Mouse (Mus musculus) neural tube, embryonic 10.5 days (tissue): ENCODE measurements around the gene Hba-x.

ENCODE experiments used
- DNase-seq: peaks from one replicate; pipeline ENCODE4 v3.0.0-alpha.2; 2017; ENCODE audit warnings: low spot score; ENCODE audit errors: extremely low spot score

Gene Hba-x

DNA sequence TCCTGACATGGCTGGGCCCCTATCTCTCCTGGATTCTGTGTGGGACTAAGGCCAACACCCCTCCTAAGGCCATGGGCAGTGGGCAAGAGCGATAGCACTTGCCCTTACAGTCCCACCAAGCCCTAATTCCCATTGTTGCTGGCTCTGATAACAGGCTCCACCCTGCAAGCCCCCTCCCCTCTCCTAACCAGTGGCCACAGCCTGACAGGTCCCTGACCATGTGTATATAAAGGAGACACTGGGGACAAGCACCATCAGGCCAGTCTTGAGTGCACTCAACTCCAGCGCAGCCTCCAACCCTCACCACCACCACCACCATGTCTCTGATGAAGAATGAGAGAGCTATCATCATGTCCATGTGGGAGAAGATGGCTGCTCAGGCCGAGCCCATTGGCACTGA is at the start of gene Hba-x:
Gene Hba-x, plus strand, starts transcription at position 54 of the 400 bp plus-strand sequence.
- no peak for DNase-seq

DNA sequence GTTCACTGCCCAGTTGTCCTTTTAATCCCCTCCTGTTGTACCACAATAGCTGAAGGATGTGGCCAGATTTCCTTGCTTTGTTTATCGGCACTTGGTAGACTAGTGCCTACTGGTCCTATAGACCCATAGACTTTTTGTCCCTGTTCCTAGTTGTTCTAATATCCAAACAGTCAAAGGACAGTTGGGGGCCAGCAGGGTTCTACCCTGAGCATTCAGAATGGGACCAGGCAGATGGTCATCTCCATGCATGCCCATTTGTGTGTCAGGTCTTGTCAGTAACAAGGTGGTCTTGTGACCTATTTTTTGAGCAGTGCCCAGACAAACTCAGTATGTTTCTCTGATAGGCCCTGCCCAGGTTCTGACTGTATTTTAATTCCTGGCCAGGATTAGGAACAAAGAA is 49.2 kb upstream of the Hba-x start:
- DNase-seq: no peak

DNA sequence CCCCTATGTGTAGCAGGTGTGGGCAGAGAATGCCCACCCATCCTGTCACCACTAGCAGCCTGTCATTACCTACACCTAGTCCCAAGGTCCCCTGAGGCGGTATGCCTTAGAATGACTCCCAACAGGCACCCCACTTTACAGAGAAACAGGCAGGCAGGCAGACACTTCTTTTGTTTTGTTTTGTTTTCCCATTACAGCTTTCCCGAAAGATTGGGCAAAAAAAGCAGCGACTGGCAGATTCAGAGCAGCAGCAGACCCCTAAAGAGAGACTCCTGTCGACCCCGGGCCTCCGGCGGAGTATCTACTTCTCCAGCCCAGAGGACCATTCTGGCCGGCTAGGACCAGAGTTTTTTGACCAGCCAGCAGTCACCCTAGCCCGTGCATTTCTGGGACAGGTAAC is 48.6 kb upstream of the Hba-x start:
- no peak for DNase-seq

DNA sequence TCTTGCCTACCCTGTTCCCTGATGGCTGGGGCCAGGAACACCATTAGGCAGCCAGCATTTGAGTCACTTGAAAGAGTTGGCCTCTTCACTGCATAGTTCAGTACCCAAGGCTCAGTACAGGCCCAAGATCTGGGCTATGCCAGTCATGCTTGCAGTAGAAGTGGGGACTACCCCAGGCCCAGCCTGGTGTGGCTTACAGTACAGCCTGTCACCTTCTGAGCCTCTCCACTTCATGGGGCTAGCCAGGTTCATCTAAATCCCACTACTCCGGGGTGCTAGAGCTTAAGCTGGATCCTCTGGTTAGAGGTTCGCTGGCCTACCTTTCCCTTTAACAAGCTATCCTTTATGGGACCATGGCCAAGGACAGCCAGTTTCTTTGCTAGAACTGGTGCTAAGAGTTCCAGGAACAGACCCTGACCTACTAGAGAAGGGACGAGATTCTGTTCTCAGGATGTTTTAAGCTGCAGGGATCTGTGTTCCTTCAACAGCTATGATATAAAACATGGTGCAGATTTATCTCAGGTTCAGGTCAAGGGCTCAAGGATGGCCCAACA is 47.8 kb upstream of the Hba-x start:
- no peak for DNase-seq

DNA sequence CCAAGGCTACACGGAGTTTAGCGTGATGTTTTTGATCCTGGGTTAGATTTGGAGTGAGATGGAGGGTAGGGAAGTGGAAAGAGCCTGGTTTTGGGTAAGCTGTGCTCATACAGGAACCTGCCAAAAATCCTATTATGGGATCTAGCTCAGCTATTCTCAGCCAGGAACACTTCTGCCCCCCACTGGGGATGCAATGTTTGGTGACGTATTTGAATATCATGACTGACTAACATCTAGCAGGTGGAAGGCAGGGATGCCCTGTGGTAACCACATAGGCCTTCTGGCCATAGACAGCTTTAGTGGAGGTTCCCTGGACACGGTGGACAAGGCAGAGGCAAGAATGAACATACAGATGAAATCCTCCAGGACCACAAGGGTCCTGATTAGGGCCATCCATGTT is 46.0 kb upstream of the Hba-x start:
- no peak for DNase-seq

DNA sequence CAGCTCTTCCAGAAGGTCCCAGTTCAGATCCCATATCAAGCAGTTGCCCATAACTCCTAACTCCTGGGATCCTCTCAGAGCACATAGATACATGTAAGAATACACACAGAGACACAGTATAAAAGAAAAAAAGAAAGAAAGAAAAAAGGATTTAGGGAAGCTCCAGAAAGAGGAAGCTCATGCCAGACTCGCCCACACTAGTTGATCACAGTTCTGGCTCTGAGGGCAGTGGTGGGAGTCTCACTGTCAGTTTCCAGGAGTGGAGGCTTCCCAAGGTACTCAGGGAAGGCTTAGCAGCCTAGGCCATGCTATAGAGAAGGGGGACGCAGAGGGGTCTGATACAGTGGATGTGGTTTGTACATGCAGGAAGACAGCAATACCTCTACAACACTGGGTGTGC is 45.1 kb upstream of the Hba-x start:
- DNase-seq: no peak

DNA sequence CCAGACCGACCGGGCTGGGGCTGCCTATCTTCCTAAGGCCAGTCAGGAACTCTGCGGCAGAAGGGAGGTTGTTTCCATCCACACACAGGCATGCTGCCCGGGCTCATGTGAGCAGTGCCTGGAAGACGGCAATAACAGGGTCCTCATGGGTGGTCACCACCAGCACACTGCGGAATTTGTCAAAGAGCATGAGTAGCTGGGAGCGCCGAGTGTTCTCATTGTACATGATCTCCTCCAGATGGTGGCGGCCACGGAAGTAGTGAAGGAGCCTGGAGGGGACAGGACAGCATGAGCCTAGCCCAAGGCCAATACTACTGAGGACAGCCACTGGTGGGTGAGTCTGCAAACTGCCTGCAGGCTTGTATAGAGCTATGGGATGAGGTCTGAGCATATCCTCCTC is 43.4 kb upstream of the Hba-x start:
- DNase-seq: no peak

DNA sequence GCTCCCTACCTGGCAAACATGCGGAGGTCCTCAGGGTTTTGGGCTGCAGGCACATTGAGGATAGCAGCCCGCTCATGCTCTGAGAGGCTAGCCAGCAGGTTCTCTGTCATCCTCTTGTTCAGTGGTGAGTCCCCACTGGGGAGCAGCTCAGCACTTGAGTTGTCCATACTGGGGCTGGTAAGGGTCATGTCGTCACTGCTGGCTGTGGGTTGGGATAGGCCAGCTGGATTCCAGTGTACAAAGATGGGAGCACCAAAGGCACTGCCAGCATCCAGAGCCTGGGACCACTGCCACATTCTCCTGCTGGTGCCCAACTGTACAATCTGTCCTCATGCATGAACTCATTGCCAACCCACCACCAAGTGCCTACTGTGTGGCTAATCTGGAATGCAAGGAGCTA is 42.3 kb upstream of the Hba-x start:
- DNase-seq: no peak

DNA sequence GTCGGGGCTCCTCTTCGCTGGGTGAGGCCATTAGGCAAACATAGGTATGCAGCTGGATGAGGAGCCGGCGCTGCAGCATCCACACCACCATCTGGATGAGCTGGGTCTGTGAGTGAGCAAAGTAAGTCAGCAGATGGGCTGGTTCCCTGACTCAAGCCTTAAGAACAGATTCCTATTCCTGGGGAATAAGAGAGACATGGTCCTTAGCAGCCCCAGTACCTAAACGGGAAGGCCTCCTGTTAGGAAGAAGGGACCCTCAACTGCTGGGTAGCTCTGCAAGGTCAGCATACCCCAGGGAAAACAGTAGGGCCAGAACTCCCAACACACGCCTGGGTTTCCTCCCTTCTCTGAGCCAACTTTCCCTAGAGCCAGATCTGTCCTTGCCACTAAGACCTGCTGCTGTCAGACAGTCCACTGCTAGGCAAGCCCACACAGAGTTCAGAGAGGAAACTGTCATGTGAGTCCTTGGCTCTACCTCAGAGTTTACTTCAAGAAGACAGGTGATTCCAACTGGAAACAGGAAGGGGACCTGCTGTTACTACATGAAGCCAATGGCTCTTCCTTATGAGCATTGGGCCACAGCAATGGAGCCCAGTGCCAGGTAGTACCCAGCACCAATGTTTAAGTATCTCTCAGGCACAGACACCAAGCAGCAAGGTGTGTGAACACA is 41.2 kb upstream of the Hba-x start:
- DNase-seq: no peak

DNA sequence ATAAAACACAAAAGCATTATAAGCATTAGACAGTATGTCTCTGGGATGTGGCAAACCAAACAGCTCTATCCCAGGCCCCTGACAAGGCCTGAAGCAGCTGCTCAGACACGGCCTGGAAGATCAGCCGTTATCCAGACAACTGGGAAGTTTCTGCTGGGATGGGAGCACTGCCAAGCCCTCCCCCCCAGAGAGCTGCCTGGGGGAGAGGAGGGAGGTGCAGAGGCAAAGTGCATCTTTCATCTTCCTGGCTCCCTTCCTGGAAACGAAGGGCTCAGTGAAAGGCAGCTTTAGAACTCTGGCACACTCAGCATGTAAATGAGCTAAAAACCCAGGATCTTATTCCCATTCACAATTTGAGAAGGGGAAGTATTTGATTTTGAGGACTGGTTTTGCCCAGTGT is 40.6 kb upstream of the Hba-x start:
- DNase-seq: no peak

DNA sequence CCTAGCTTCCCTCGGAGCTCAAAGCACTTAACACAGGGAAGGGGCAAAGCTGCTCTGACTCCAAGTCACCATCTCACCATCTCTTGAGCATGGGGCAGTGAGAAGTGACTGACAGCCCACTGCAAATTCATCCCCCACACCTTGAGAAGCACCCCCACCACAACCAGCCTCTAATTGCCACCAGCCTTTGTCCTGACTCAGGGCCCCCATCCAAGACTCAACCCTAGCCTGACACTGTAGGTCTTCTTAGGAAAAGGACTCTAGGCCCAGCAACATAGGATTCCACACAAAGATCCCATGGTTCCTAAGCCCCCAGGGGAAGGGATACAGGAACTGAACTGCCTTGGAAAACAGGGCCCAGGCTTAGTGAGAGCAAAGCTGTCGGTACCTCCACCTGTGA is 40.1 kb upstream of the Hba-x start:
- no peak for DNase-seq

DNA sequence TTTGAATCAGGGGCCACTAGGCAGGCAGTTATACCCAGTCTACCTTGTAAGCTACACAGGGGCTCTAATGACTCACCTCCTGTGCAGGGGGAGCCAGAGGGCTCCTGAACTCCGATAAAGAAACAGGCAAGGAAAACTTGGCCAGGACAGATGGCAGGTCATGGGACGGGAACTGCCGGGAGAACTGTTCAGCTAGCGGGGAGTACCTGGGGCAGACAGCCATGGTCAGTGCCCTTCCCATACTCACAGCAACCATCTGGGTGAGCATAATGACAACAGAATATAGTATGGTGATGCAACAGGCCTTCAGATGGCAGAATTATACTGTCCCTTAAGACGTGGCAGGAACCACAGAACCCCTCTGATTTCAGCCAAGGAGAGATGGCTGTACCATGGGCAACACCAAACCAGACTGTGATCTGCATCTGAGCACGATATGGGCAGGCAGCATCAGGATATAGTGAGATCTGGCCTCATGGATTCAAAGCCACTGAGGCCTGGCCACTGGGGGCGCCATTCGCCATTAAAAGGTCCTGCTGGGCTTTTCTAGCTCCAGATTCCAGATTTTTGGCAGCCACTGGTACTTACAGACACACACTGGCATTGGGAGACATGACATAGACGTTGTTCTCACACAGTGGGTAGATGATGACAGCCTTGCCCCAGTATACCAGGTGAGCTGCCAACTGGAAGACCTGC is 39.3 kb upstream of the Hba-x start:
- peak; percentile 52 for DNase-seq

DNA sequence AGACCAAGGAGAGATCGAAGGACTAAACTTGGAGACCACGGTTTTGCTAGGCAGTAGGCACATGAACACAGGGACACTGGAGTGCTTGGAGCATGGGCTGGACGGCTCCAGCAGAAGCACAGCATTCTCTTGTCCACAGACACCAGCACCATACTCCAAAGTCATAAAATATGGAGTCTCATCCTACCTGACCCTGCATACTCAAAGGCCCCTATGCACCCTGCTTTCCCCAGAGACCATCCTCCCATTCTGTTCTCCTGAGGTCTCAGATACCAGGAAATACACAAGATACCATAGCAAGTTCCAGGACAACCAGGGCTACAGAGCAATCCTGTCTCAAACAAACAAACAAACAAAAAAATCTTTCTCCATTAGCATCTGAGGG is 38.8 kb upstream of the Hba-x start:
- DNase-seq: no peak

DNA sequence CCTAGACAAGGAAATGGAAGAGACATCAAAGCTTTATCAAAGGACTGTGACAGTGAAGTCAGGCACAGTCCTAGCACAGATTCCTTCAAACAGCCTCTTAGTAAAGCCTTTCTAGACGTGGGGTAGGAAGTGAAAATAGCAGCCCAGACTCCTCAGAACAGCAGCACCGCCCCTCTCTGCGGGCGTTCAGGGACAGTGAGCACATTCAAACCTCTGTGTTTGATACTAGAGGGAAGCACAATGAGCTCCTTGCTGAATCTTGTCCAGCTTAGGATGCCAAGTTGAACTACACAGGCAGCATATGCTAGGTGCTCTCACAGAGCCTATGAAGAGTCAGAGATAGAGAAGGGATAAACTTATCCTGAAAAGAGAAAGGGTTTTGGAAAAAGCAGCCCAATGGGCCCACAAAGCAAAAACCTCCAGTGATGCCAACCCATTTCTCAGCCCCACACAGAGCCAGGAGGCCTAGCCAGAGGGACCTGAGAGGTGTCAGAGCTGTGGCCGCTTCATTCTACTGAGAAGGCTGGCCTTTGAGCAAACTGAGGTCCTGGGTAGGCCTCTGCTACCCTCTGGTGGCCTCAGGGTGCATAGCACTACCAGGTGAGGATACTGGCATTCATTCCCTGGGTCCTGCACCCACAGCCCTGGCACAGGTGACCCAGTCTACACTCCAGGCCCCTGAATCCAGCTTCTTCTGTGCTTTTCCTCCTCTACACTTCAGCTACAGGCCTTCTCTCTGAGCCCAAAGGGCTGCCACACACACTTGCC is 37.9 kb upstream of the Hba-x start:
- DNase-seq: peak; percentile 71

DNA sequence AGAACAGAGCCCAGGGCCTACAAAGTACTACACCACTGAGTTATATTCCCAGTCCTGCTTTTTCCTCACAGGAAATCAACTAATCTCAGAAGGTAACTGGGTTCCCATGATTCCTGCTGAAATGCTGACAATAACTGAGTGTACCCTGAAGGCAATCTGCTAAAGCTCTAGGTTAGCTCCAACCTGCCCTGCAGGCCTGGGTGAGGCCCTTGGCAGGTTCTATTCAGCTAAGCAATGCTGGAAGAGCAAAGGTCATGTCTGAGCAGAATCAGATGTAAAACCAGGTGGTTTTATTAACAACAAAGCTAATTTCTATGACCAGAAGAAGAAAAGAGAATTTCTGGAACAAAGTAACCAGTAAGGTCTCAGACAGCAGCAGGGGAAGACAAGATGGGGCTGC is 34.8 kb upstream of the Hba-x start:
- DNase-seq: no peak

DNA sequence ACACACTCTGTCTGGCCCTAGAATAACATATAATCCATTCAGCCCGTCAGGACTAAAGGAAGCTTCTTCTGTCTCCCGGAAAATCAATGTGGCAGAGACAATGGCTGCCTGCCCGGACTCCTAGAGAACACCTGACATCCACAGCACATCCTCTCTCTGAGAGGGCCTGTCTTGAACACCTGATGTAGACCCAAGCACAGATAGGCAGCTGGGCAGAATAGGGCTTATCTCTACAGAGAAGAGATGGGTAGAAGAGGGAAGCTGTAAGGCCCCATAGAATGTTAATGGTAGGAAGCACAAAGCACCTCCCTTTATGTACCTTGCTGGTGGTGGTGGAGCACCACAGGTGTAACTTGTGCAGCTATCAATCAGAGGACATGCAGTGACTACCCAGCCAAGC is 34.0 kb upstream of the Hba-x start:
- no peak for DNase-seq

DNA sequence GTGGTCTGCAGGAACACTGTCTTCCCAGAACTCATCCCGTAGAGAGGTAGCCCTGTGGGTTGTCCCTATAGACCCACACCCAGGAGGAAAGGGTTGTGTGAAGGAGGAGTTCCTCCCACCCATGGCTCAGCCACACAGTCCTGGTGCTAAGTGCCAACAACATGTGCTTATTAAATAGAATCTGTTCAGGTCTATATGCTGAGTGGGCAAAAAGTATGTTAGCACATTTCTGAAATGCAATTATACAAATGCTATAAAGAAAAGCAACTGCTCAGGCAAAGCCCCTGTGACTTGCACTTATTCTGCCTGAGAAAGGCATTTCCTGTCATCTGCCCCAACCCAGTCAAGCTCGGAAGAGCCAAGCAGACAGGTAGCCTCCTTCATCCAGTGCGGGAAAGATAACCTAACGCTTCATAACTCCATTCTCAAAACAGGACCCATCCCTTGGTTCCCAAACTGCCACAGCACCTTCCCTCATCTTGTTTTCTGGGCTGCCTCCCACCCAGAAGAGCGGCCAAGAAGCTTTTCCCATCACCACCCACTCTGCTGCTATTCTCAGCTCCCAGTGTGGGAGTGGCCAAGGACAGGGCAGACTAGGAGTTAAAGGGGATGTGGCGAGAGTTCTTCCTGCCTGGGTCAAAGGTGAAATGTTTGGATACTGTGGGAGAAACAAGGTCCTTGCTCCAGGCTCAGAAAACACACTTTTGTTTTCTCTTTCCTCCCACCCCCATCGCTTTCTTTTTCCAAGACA is 32.8 kb upstream of the Hba-x start:
- DNase-seq: no peak

DNA sequence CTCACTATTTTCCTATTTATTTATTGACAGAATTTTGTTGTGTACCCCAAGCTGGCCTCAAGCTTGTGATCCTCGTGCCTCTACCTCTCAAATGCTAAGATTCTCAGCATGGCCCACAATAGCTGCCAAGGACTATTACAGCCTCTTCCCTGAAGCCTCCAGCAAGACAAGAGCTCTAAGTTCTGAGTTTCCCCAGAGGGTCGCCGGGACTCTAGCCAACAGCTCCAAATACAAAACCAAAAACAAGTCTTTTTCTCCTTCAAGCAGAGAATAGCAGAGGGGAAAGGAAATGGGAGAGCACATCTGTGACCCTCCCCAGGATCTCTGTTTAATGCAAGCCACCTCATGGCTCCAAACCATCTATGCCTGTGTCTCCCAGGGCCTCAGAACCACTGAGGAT is 32.1 kb upstream of the Hba-x start:
- no peak for DNase-seq

DNA sequence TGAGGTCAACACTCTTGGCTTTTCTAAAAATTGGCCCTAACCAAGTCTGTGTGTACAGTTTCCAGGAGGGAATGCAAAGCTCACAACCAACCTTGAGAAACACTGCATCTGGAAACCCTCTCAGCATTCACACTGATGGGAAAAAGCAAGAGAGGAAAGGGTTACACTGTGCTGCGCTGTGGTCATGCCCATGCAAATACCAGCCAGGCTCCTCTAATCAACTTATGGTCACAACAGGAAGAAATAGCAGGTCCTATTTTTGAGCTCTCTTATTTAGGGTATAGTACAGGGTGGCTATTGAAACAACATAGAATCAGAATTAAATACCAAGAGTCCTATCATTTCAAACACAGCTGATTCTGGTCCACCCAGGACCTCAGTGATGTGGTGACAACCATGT is 31.6 kb upstream of the Hba-x start:
- no peak for DNase-seq

DNA sequence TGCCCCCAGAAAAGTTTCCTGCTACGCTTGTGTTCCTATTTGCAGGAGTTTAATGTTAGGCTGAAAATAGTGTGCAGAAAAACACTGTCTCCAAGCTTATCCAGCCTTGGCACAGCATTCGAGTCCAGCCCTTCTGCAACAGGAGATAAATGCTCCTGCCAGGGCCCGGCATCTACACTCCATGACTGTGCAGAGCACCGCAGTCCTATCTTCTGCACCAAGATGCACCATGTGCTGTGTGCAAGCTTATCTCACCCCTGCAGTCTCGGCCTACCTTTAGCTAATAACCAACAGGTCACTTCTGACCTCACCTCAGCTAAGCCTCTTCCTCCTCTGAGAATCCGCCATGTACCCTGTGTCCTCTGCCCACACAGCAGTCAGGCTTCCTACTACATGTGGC is 30.6 kb upstream of the Hba-x start:
- no peak for DNase-seq

DNA sequence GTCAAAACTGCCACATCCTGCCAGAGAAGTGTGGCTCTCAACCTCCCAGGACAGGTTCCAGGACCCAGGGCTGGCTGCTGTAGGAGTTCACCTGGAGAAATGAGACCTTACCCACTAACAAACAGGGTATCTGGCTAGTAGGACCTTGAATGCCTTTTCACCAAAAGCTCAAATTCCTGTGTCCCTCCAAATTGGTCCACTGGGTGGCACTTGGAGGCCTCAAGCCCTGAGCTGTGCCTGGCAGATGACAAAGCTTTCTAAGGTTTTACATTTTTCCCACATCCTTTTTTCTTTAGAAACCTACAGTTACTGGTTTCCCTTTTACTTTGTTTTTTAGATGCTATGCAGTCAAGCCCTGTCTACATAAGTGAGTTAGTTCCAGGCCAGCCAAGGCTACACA is 29.1 kb upstream of the Hba-x start:
- DNase-seq: no peak

DNA sequence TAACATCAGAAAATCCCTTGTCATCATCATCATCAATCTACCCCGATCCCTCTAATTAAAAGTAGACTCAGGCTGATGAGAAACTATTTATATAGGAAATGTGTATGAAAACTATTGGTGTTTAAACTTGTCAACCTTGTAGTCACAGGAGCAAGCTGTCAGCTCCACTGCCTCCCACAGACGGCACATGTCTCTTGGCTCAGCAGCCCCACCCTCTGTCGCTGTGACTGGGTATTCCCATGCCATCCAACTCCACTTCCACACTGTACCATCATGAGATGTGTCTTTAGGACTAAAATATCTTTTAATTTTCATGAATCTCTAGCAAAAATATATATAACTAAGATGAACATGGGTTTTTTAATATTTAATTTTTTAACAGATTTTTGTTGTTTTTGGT is 27.9 kb upstream of the Hba-x start:
- no peak for DNase-seq
